Mouse (Mus musculus) liver, adult 2 months (tissue): ENCODE measurements at regions not wholly inside any gene's neighbourhood (a gene's known extent, or its start where the extent isn't known, plus 50 kb on each side); places are given as distances from the start of the nearest gene placed in this dataset.

Experiments used
- CTCF ChIP-seq: fragments of 200-500 bp; IDR thresholded peaks from 2 replicates; pipeline ENCODE4 v1.5.1; 2011; ENCODE audit warnings: low read depth, low read length, control low read depth
- POLR2A ChIP-seq: fragments of 200-500 bp; IDR thresholded peaks from 2 replicates; pipeline ENCODE4 v1.6.1; 2011; ENCODE audit warnings: low read length, control low read depth; ENCODE audit not compliant: insufficient read depth; ENCODE audit errors: extremely low read depth

GRCm38 (mm10) chr5:126735733-126736132 is 505.9 kb upstream of the Tmem132c start:
- TF ChIP-seq CTCF: no peak
- no peak for TF ChIP-seq POLR2A
